Mouse (Mus musculus): ENCODE results near the gene B3gnt2. TPM values are rescaled to one million over a fixed set of nuclear protein-coding genes. Genes with fewer than 3 reads are reported as not detected.

B3gnt2 gene
- polyA plus RNA-seq, 1 experiment from 2014 or later = 2.0 TPM

DNA sequence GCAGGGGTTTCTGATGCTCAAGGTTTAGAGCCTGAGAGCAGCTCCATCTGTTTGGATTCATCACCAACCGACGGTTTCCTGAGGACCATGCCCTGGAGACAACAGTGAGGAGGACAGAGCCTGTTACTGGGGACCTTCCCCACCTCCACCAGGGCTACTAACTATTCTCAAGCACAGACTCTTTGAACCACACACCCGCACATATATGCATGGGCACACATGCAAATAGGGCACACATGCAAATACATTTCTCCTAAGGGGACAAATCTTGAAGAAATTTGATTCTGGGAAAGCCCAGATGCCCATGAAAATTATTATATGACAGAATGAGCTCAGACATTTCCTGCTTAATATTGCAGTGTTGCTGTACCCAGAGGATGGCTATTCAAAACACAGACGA lies 95.3 kb downstream of the B3gnt2 start:
- Histone ChIP-seq H3K36me3 (replicated peaks) (no peaks in the 10 kb centered on the region), H3K4me3 (no peak overlapping the region), H3K4me1 (no peaks in the 10 kb centered on the region), H3K9ac (no peak overlapping the region), H3K4me2 (no peak overlapping the region), H3K9me3 (no peaks in the 10 kb centered on the region), H3K27ac (no peak overlapping the region), H3K27me3 (replicated peaks) (no peaks in the 10 kb centered on the region)
- no peak for ATAC-seq (replicated peaks)
- 84% methylated on average over 4 of the region's 4 CpGs for WGBS

DNA sequence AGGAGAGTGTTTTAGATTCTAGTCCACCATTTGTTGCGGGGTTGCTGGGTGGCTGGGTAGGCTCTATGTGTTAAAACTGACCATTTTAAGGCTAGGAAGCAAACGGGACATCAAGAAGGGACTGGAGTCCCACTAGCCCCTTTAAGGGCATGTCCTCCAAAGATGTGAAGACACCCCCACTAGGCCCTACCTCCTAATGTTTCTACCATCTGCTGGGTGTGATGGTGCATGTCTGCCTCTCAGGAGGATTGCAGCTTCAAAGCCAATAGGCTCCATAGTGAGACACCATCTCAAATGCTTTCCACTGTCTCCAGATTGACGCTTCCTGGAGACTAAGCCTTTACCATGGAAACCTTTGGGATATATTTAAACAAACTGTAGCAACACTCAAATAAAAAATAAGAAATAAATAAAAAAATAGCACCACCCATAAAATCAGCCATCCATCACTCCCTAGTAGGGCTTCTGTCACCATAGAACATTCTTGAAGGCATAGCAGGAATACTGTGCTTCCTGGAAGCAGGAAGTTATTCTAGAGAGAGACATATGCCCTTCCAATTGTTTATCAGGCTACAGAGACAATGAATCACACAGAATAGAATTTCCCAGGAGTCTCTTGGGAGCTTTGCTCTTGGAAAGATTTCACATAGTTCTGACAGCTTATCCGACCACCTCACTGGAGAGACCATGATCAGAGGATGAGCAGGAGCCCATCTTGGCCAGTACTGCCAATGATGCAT lies 97.0 kb downstream of the B3gnt2 start:
- no peaks in the 10 kb centered on the region for H3K4me1 ChIP-seq
- H3K36me3 ChIP-seq (replicated peaks) = no peaks in the 10 kb centered on the region
- H3K9me3 ChIP-seq = no peaks in the 10 kb centered on the region
- H3K9ac ChIP-seq = no peak overlapping the region
- ATAC-seq (replicated peaks) = no peak
- 66% methylated on average over 4 of the region's 4 CpGs for WGBS
- no peak overlapping the region for H3K4me2 ChIP-seq
- no peak overlapping the region for H3K27ac ChIP-seq
- no peak overlapping the region for H3K4me3 ChIP-seq
- H3K27me3 ChIP-seq (replicated peaks) = no peaks in the 10 kb centered on the region

DNA sequence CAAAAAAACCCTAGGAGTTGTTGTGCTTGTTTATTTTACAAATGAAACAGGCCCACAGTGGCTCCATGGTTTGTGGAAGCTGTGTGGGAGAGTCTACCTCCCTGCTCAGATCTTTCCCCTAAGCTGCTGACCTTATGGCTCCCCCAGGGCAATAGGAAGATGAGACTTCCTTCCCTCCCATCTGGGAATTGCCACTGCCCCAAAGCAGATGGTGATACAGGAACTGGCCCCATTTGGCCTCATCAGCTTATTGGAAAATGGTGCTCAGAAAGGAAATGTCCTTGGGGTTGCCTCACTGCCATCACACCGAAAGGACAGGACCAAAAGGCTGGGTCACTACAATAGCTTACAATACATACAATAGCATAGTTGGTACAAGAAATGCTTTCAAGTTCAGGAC lies 97.7 kb downstream of the B3gnt2 start:
- Histone ChIP-seq H3K36me3 (replicated peaks) (no peaks in the 10 kb centered on the region), H3K9ac (no peak overlapping the region), H3K4me3 (no peak overlapping the region), H3K27me3 (replicated peaks) (no peaks in the 10 kb centered on the region), H3K9me3 (no peaks in the 10 kb centered on the region), H3K27ac (no peak overlapping the region), H3K4me1 (no peaks in the 10 kb centered on the region), H3K4me2 (no peak overlapping the region)
- WGBS = 71% methylated on average over 1 of the region's 1 CpGs
- ATAC-seq (replicated peaks) = no peak

DNA sequence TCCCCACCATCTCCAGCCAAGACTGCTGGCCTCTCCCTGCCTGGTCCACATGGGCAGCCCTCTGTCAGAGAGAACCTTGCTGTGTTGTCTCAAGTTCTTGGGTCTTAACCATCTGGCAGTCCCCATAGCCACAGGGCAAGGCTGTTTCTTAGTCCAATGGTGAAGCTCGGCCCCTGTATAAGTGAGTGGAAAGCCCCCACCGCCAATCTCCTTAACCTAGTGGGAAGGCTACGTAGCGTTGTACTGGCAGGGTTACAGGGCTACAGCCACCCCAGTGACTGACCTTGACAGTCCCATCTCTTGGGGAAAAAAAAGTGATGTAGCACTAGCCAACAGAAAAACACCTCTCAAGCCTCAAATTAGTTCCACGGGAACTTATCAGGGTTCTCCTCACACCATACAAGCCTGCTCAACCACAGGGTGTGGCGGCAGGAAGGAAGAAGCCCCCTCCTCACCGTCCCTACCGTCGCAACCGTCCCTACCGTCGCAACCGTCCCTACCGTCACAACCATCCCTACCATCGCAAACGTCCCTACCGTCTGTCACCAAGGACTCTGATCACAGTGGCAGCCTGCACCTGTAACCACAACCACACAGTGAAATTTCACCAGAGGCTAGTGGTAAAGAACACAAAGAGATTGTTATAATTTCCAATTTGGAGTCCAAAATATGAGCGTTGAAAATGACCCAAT lies 98.4 kb downstream of the B3gnt2 start:
- Histone ChIP-seq H3K27ac (no peak overlapping the region), H3K36me3 (replicated peaks) (no peaks in the 10 kb centered on the region), H3K4me2 (no peak overlapping the region), H3K27me3 (replicated peaks) (no peaks in the 10 kb centered on the region), H3K9ac (no peak overlapping the region), H3K9me3 (no peaks in the 10 kb centered on the region), H3K4me1 (no peaks in the 10 kb centered on the region), H3K4me3 (no peak overlapping the region)
- ATAC-seq (replicated peaks) = no peak
- 89% methylated on average over 18 of the region's 18 CpGs for WGBS

DNA sequence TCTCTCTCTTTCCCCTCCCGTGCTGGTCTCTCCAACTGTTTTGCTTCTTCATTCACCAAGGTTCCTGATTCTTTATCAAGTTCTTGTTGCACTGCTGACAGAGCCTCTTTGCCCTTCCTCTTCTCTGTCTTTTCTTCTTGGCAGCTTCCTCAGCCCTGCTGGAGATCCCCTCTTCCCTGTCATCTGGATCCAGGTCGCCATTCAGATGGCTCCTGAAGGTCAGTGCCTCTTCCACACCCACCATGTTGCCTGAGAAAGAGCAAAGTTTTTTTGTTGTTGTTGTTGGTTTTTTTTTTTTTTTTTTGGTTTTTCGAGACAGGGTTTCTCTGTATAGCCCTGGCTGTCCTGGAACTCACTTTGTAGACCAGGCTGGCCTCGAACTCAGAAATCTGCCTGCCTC lies 101.0 kb downstream of the B3gnt2 start:
- H3K36me3 ChIP-seq (replicated peaks) = no peaks in the 10 kb centered on the region
- 88% methylated on average over 4 of the region's 4 CpGs for WGBS
- H3K9me3 ChIP-seq = no peaks in the 10 kb centered on the region
- no peaks in the 10 kb centered on the region for H3K27me3 ChIP-seq (replicated peaks)
- no peak overlapping the region for H3K4me2 ChIP-seq
- H3K27ac ChIP-seq = no peak overlapping the region
- ATAC-seq (replicated peaks) = no peak
- H3K9ac ChIP-seq = no peak overlapping the region
- no peak overlapping the region for H3K4me3 ChIP-seq
- H3K4me1 ChIP-seq = no peaks in the 10 kb centered on the region

DNA sequence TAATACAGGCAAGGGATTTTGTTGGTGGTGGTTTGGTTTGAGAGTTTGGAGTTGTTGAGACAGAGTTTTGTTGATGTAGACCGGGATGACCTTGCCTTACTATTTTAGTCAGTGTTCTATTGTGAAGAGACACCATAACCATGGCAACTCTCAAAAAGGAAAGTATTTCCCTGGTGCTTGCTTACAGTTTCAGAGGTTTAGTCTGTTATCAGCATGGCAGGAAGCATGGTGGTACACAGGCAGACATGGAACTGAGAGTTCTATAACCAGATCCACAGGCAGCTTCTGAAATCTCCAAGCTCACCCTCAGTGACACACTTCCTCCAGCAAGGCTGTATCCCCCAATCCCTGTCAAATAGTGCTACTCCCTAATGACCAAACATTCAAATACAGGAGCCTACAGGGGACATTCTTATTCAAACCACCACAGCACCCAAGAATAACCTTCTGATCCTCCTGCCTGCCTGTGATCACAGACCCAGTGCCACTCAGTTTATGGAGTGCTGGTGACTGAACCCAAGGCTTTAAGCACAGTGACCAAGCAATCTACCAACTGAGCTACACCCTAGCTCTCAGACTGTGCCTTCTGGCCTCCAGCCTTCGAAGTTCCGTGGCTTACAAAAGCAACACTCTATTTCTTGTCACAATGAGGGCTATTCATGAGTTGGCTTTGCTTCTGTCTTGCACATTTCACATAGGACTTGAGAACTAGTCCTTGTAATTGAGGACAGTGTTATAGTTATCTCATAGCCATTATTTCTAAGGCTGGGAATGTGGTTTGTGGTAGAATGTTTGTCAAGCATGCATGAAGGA lies 104.4 kb downstream of the B3gnt2 start:
- H3K9ac ChIP-seq = no peak overlapping the region
- H3K27ac ChIP-seq = no peak overlapping the region
- no peaks in the 10 kb centered on the region for H3K9me3 ChIP-seq
- no peaks in the 10 kb centered on the region for H3K4me1 ChIP-seq
- 85% methylated on average over 3 of the region's 3 CpGs for WGBS
- no peaks in the 10 kb centered on the region for H3K27me3 ChIP-seq (replicated peaks)
- ATAC-seq (replicated peaks) = no peak
- no peak overlapping the region for H3K4me3 ChIP-seq
- H3K36me3 ChIP-seq (replicated peaks) = no peaks in the 10 kb centered on the region
- no peak overlapping the region for H3K4me2 ChIP-seq

DNA sequence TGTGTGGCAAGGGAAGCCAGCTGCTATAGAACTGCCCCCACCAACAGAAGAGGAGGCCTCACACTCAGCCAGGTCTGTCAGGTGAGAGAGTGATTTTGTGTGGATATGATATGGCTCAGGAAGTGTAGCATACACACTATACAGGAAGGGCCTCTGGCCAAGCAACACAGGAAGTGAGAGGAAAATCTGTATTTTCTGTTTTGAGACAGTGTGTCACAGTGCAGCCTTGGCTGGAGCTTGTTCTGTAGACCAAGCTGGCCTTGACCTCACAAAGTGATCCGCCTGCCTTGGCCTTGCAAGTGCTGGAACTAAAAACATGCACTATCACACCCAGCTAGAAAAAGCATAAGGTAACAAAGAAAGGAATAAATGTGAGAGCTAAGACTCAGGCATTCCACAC lies 105.6 kb downstream of the B3gnt2 start:
- no peaks in the 10 kb centered on the region for H3K4me1 ChIP-seq
- no peak overlapping the region for H3K9ac ChIP-seq
- ATAC-seq (replicated peaks) = no peak
- 91% methylated on average over 1 of the region's 1 CpGs for WGBS
- no peak overlapping the region for H3K27ac ChIP-seq
- no peaks in the 10 kb centered on the region for H3K27me3 ChIP-seq (replicated peaks)
- no peaks in the 10 kb centered on the region for H3K36me3 ChIP-seq (replicated peaks)
- no peak overlapping the region for H3K4me2 ChIP-seq
- no peak overlapping the region for H3K4me3 ChIP-seq
- H3K9me3 ChIP-seq = no peaks in the 10 kb centered on the region

DNA sequence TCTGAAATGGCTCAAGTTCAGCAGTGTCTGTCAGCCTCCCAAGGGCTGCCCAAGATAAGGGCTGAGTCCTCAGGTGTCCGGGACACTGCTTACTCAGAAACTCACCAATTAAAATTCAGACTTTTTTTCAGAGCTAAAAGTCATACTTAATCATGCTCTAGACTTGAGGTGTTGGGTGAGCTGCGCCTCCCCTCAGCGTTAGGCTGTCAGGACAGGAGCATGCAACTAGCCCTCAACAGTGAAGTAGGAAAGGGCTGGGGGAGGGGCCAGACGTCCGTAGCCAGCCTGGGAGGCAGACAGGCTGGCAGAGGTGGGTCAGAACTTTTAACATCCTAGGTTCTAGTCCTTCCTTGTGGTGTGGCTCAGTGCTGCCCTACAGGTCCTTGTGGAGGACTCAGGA lies 108.2 kb downstream of the B3gnt2 start:
- Histone ChIP-seq H3K4me1 (no peaks in the 10 kb centered on the region), H3K9ac (no peak overlapping the region), H3K9me3 (no peaks in the 10 kb centered on the region), H3K4me2 (no peak overlapping the region), H3K27ac (no peak overlapping the region), H3K27me3 (replicated peaks) (no peaks in the 10 kb centered on the region), H3K4me3 (no peak overlapping the region), H3K36me3 (replicated peaks) (no peaks in the 10 kb centered on the region)
- WGBS = 50% methylated on average over 5 of the region's 5 CpGs
- ATAC-seq (replicated peaks) = no peak

DNA sequence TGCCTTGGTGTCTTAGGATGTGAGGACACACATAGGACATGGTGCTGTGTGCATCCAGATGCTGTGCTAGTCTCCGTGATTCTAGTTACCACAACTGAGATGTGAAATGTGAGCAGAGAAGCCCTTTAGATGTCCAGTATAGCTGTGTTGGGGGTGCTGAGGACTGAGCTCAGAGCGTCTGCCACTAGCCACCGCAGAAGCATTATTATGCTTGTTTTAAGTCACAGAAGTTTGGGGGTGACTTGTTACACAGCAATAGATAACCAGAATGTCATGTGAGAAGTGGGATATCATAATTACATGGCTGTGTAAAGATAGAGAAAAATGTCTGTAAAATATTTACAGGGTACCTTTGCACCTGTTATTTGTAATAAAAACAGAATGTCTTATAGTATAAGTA lies 109.2 kb downstream of the B3gnt2 start:
- H3K27ac ChIP-seq = no peak overlapping the region
- no peaks in the 10 kb centered on the region for H3K36me3 ChIP-seq (replicated peaks)
- H3K4me1 ChIP-seq = no peaks in the 10 kb centered on the region
- no peaks in the 10 kb centered on the region for H3K27me3 ChIP-seq (replicated peaks)
- H3K4me2 ChIP-seq = no peak overlapping the region
- ATAC-seq (replicated peaks) = no peak
- no peak overlapping the region for H3K9ac ChIP-seq
- H3K9me3 ChIP-seq = no peaks in the 10 kb centered on the region
- 95% methylated on average over 3 of the region's 3 CpGs for WGBS
- no peak overlapping the region for H3K4me3 ChIP-seq

DNA sequence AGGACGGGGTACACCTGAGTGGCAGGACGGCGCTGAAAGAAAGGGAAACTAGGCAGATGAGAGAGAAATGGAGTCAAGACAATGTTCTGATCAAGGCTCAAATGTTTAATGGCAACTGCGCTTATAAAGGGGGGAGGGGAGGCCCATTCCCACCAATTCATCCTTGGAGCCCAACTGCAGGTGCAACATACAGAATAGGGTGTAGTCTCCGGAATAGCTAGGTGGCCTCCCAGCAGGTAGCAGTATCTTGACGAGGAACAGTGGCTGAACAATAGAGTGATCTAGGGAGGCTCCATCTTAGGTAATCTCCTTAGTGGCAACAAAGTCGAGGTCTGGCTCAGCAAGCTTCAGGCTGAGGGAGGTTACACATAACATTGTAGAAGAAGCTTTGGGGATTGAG lies 113.4 kb downstream of the B3gnt2 start:
- 68% methylated on average over 7 of the region's 7 CpGs for WGBS
- no peak for ATAC-seq (replicated peaks)
- Histone ChIP-seq H3K4me1 (no peaks in the 10 kb centered on the region), H3K27me3 (replicated peaks) (no peaks in the 10 kb centered on the region), H3K36me3 (replicated peaks) (no peaks in the 10 kb centered on the region), H3K9ac (no peak overlapping the region), H3K4me3 (no peak overlapping the region), H3K9me3 (no peaks in the 10 kb centered on the region), H3K4me2 (no peak overlapping the region), H3K27ac (no peak overlapping the region)

DNA sequence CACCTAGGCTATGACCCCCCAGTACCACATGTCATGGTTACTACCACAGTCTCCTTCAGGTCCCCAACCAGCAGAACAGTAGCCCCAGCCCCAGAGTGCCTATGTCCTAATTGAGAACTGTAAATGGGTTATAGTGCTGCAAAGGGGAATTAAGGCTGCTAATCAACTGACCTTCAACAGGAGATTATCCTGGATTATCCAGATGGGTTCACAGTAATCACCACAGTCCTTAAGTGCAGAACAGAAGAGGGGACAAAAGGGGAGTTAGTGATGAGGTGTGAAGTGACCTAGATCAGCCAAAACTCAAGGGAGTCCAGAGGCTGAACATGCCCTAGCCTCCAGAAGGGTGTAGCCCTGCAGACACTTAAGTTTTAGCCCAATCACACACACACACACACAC lies 115.4 kb downstream of the B3gnt2 start:
- Histone ChIP-seq H3K9ac (no peak overlapping the region), H3K27ac (no peak overlapping the region), H3K9me3 (no peaks in the 10 kb centered on the region), H3K4me3 (no peak overlapping the region), H3K36me3 (replicated peaks) (no peaks in the 10 kb centered on the region), H3K4me2 (no peak overlapping the region), H3K4me1 (no peaks in the 10 kb centered on the region), H3K27me3 (replicated peaks) (no peaks in the 10 kb centered on the region)
- no peak for ATAC-seq (replicated peaks)

DNA sequence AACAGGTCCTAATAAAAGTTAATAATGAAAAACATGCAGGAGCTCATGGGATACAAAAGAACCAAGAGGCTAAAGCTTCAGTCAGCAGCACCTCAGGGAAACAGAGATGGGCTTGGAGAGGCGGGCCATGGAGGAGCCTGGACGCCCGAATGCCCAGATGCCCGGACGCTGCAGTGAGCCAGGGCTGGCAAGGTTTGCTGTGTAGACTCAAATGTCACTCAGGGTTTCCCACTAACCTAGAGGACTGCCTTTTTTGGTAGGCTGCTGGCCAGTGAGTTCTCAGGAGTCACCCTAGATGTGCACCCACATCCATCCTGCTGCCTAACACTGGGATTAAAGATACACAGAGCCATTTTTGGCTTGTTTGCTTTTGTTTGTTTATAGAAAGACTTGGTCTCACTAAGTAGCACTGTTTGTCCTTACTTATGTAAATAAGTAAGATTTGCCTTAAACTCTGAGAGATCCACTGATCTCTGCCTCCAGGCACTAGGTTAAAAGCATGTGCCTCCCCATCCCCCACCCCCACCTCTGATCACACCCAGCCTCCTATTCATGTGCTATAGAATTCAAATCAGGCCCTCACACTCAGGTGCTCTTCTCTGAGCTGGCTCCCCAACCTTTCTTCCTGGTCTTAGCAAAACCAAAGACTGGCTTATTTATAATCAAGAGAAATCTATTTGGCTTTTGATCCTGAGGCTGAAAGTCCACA lies 117.0 kb downstream of the B3gnt2 start:
- Histone ChIP-seq H3K4me2 (no peak overlapping the region), H3K36me3 (replicated peaks) (no peaks in the 10 kb centered on the region), H3K27ac (no peak overlapping the region), H3K27me3 (replicated peaks) (no peaks in the 10 kb centered on the region), H3K9ac (no peak overlapping the region), H3K4me3 (no peak overlapping the region), H3K9me3 (no peaks in the 10 kb centered on the region), H3K4me1 (no peaks in the 10 kb centered on the region)
- no peak for ATAC-seq (replicated peaks)
- 94% methylated on average over 5 of the region's 5 CpGs for WGBS
